Mouse (Mus musculus) frontal cortex, postnatal 25 days (tissue): Measurements from ENCODE around the gene 4930404H24Rik.

Source experiments
- DNase-seq, 2 experiments: peaks; one replicate each; pipeline ENCODE4 v3.0.0; 2022; ENCODE audit warnings: low spot score in 2 of 2

Gene 4930404H24Rik

GRCm38 (mm10) chr2:153492573-153493392, at the start of gene 4930404H24Rik:
4930404H24Rik (plus strand) TSS chr2:153492790.
- DNase-seq: no peak

GRCm38 (mm10) chr2:153443434-153444240, 49.0 kb upstream of the 4930404H24Rik start:
- no peak for DNase-seq

- peak; percentile 28 to 29 for DNase-seq
Observed at GRCm38 (mm10) chr2:153444254-153445136, 48.1 kb upstream of the 4930404H24Rik start.

- no peak for DNase-seq
Observed at GRCm38 (mm10) chr2:153445137-153446016, 47.2 kb upstream of the 4930404H24Rik start.

- peak in 1 of 2 experiments; percentile 45 for DNase-seq
Observed at GRCm38 (mm10) chr2:153446017-153446408, 46.6 kb upstream of the 4930404H24Rik start.

GRCm38 (mm10) chr2:153446476-153446875, 46.1 kb upstream of the 4930404H24Rik start:
- no peak for DNase-seq

- DNase-seq: no peak
Observed at GRCm38 (mm10) chr2:153447719-153448118, 44.9 kb upstream of the 4930404H24Rik start.

GRCm38 (mm10) chr2:153448519-153448918, 44.1 kb upstream of the 4930404H24Rik start:
- DNase-seq: no peak

GRCm38 (mm10) chr2:153453961-153454759, 38.4 kb upstream of the 4930404H24Rik start:
- no peak for DNase-seq

- no peak for DNase-seq
Observed at GRCm38 (mm10) chr2:153454841-153455506, 37.6 kb upstream of the 4930404H24Rik start.

- DNase-seq: no peak
Observed at GRCm38 (mm10) chr2:153457467-153457866, 35.1 kb upstream of the 4930404H24Rik start.

- no peak for DNase-seq
Observed at GRCm38 (mm10) chr2:153458022-153458441, 34.6 kb upstream of the 4930404H24Rik start.

- DNase-seq: no peak
Observed at GRCm38 (mm10) chr2:153463257-153463656, 29.3 kb upstream of the 4930404H24Rik start.

GRCm38 (mm10) chr2:153467372-153467771, 25.2 kb upstream of the 4930404H24Rik start:
- DNase-seq: no peak

GRCm38 (mm10) chr2:153469317-153469716, 23.3 kb upstream of the 4930404H24Rik start:
- no peak for DNase-seq

GRCm38 (mm10) chr2:153469764-153470163, 22.8 kb upstream of the 4930404H24Rik start:
- no peak for DNase-seq

- no peak for DNase-seq
Observed at GRCm38 (mm10) chr2:153470983-153471382, 21.6 kb upstream of the 4930404H24Rik start.

GRCm38 (mm10) chr2:153475114-153476112, 17.2 kb upstream of the 4930404H24Rik start:
- DNase-seq: no peak
